Mouse (Mus musculus) CH12.LX (cell line): Measurements from ENCODE around the gene Fam107b. TPM values are rescaled to one million over a fixed set of nuclear protein-coding genes. Genes with fewer than 3 reads are reported as not detected.

ENCODE experiments used
- DNase-seq: peaks from one replicate; pipeline ENCODE4 v3.0.0-alpha.2; 2013; ENCODE audit errors: extremely low read depth
- H3K27ac ChIP-seq: 2 replicates; pipeline ENCODE4 v1.5.1; 2012; ENCODE audit warnings: low read depth, mild to moderate bottlenecking, control low read depth, moderate library complexity; ENCODE audit not compliant: insufficient read depth
- H3K27me3 ChIP-seq: replicated peaks from 2 replicates; pipeline ENCODE3; 2012; ENCODE audit warnings: inconsistent platforms
- H3K36me3 ChIP-seq, 2 experiments: replicated peaks in 1 of 2; 2 replicates each; pipeline versions ENCODE3 to v1.6.1; 2012; ENCODE audit warnings: inconsistent platforms in 1 of 2, low read length in 1 of 2, mild to moderate bottlenecking in 1 of 2, mixed read lengths in 1 of 2, moderate library complexity in 1 of 2; ENCODE audit not compliant: control insufficient read depth in 1 of 2, insufficient read depth in 1 of 2
- H3K4me1 ChIP-seq, 2 experiments: 2 replicates each; pipeline ENCODE4 v1.6.1; 2012; ENCODE audit warnings: inconsistent platforms in 1 of 2, moderate library complexity in 1 of 2; ENCODE audit not compliant: insufficient read depth in 2 of 2, control insufficient read depth in 1 of 2
- H3K4me2 ChIP-seq: 2 replicates; pipeline ENCODE4 v1.6.1; 2012; ENCODE audit warnings: low read depth, mild to moderate bottlenecking, control low read depth; ENCODE audit not compliant: poor library complexity, insufficient read depth, severe bottlenecking
- H3K4me3 ChIP-seq, 3 experiments: fragments of 150-350 bp in 1 of 3; sonication (generic) in 1 of 3; replicated peaks in 1 of 3; 2 replicates each; pipeline versions ENCODE3 to v1.5.1; 2011 to 2012; ENCODE audit warnings: low read depth in 2 of 3, low read length in 2 of 3, mild to moderate bottlenecking in 2 of 3, moderate library complexity in 2 of 3, control low read depth in 1 of 3, improper control_type of control experiment in 1 of 3, inconsistent platforms in 1 of 3, mixed read lengths in 1 of 3; ENCODE audit not compliant: poor library complexity in 1 of 3
- H3K79me2 ChIP-seq: replicated peaks from 2 replicates; pipeline ENCODE4 v1.6.1; 2012; ENCODE audit warnings: mild to moderate bottlenecking, moderate library complexity; ENCODE audit not compliant: control insufficient read depth, poor library complexity, insufficient read depth, severe bottlenecking; ENCODE audit errors: extremely low read depth
- H3K9ac ChIP-seq: 2 replicates; pipeline ENCODE4 v1.6.1; 2012; ENCODE audit warnings: low read depth, mild to moderate bottlenecking, control low read depth, moderate library complexity; ENCODE audit not compliant: insufficient read depth
- H3K9me3 ChIP-seq: replicated peaks from 2 replicates; pipeline ENCODE3; 2012; ENCODE audit warnings: low read length, inconsistent platforms, mixed read lengths
- CHD1 ChIP-seq: IDR thresholded peaks from 2 replicates; pipeline ENCODE4 v1.6.1; 2012; ENCODE audit warnings: low read depth, low read length, improper control_type of control experiment, inconsistent platforms
- E2F4 ChIP-seq: IDR thresholded peaks from 2 replicates; pipeline ENCODE4 v1.6.1; 2011; ENCODE audit warnings: low read depth, low read length, improper control_type of control experiment; ENCODE audit not compliant: insufficient replicate concordance
- EP300 ChIP-seq: IDR thresholded peaks from 2 replicates; pipeline ENCODE4 v1.6.1; 2011; ENCODE audit warnings: low read length, improper control_type of control experiment
- ETS1 ChIP-seq: conservative IDR thresholded peaks from 2 replicates; pipeline ENCODE4 v1.6.1; 2012; ENCODE audit warnings: low read depth, mild to moderate bottlenecking, inconsistent platforms, low read length, improper control_type of control experiment, moderate library complexity
- GABPA ChIP-seq: IDR thresholded peaks from 2 replicates; pipeline ENCODE4 v1.6.1; 2012; ENCODE audit warnings: low read depth, low read length, improper control_type of control experiment, inconsistent platforms; ENCODE audit not compliant: insufficient replicate concordance
- HCFC1 ChIP-seq: IDR thresholded peaks from 2 replicates; pipeline ENCODE4 v1.6.1; 2012; ENCODE audit warnings: low read depth, mild to moderate bottlenecking, inconsistent platforms, low read length, improper control_type of control experiment
- IRF4 ChIP-seq: IDR thresholded peaks from 2 replicates; pipeline ENCODE4 v1.6.1; 2014; ENCODE audit warnings: low read depth, mild to moderate bottlenecking, inconsistent platforms, low read length, improper control_type of control experiment
- JUN ChIP-seq: IDR thresholded peaks from 2 replicates; pipeline ENCODE4 v1.6.1; 2011; ENCODE audit warnings: low read depth, mild to moderate bottlenecking, low read length, improper control_type of control experiment, moderate library complexity; ENCODE audit not compliant: insufficient read depth
- JUND ChIP-seq: conservative IDR thresholded peaks from 2 replicates; pipeline ENCODE4 v1.6.1; 2011; ENCODE audit warnings: low read depth, low read length, improper control_type of control experiment
- MAX ChIP-seq: IDR thresholded peaks from 2 replicates; pipeline ENCODE4 v1.6.1; 2011; ENCODE audit warnings: low read length, improper control_type of control experiment
- MEF2A ChIP-seq: IDR thresholded peaks from 2 replicates; pipeline ENCODE4 v1.6.1; 2014; ENCODE audit warnings: low read depth, mild to moderate bottlenecking, inconsistent platforms, low read length, improper control_type of control experiment, borderline replicate concordance
- MXI1 ChIP-seq: IDR thresholded peaks from 2 replicates; pipeline ENCODE4 v1.6.1; 2011; ENCODE audit warnings: mild to moderate bottlenecking, low read depth, low read length, improper control_type of control experiment
- MYC ChIP-seq: IDR thresholded peaks from 2 replicates; pipeline ENCODE4 v1.6.1; 2011; ENCODE audit warnings: low read depth, mild to moderate bottlenecking, improper control_type of control experiment, low read length
- NELFE ChIP-seq: IDR thresholded peaks from 2 replicates; pipeline ENCODE4 v1.6.1; 2011; ENCODE audit warnings: low read depth, low read length, improper control_type of control experiment
- NRF1 ChIP-seq: IDR thresholded peaks from 2 replicates; pipeline ENCODE4 v1.6.1; 2014; ENCODE audit warnings: low read depth, mild to moderate bottlenecking, inconsistent platforms, low read length, improper control_type of control experiment, moderate library complexity
- SIN3A ChIP-seq: IDR thresholded peaks from 2 replicates; pipeline ENCODE4 v1.6.1; 2012; ENCODE audit warnings: low read length, improper control_type of control experiment, inconsistent platforms
- SMC3 ChIP-seq: IDR thresholded peaks from 2 replicates; pipeline ENCODE4 v1.6.1; 2011; ENCODE audit warnings: low read depth, low read length, improper control_type of control experiment
- TBP ChIP-seq: conservative IDR thresholded peaks from 2 replicates; pipeline ENCODE4 v1.6.1; 2011; ENCODE audit warnings: low read depth, low read length, improper control_type of control experiment
- TCF12 ChIP-seq: IDR thresholded peaks from 2 replicates; pipeline ENCODE4 v1.6.1; 2014; ENCODE audit warnings: low read depth, mild to moderate bottlenecking, inconsistent platforms, low read length, improper control_type of control experiment
- UBTF ChIP-seq: IDR thresholded peaks from 2 replicates; pipeline ENCODE4 v1.6.1; 2012; ENCODE audit warnings: low read depth, mild to moderate bottlenecking, inconsistent platforms, low read length, improper control_type of control experiment, moderate library complexity
- ZC3H11A ChIP-seq: IDR thresholded peaks from 2 replicates; pipeline ENCODE4 v1.6.1; 2012; ENCODE audit warnings: low read depth, mild to moderate bottlenecking, inconsistent platforms, low read length, improper control_type of control experiment
- dilution Hi-C: fragments of 300-500 bp; cut with MboI; formaldehyde crosslinking; loops from 2 replicates; pipeline ENCODE4 v1.14.3; 2020; ENCODE audit warnings: low sequenced_read_pairs; ENCODE audit not compliant: extremely low pct_unique_long_range_greater_than_20kb, extremely low pct_ligation_motif_present
- in situ Hi-C: fragments of 300-500 bp; cut with MboI; formaldehyde crosslinking; loops from 3 replicates; pipeline ENCODE4 v1.14.3; 2019; ENCODE audit warnings: low sequenced_read_pairs, low pct_ligation_motif_present, low pct_unique_long_range_greater_than_20kb, mixed read lengths
- polyA plus RNA-seq: library from polyadenylated mRNA; unstranded; fragments of >175 nt; gene quantifications from 2 replicates; pipeline ENCODE4 v1.2.1, GENCODE M21; 2012; ENCODE audit warnings: low read depth; ENCODE audit not compliant: insufficient read length
- total RNA-seq, 2 experiments: library from RNA; depleted of rRNA; stranded (reverse); fragments of 300-350 nt in 1 of 2; fragments of >200 nt in 1 of 2; gene quantifications; 2 replicates each; pipeline ENCODE4 v1.2.3; 2012 to 2014

The Fam107b gene
- total and polyA plus RNA-seq, 3 experiments = 42.6 to 113 (median 71.7) TPM

- no peaks in the 10 kb centered on the region for H3K27me3 ChIP-seq
- H3K27ac ChIP-seq = no peak overlapping the region
- no peak for DNase-seq
- peaks cover 4 to 11% of the 10 kb centered on the region in 2 experiments; a peak in 3 of 4 replicates for H3K4me1 ChIP-seq
- H3K79me2 ChIP-seq = no peaks in the 10 kb centered on the region
- in situ Hi-C loops = no loop called here
- dilution Hi-C loops = no loop called here
- no peak overlapping the region for H3K4me2 ChIP-seq
- H3K4me3 ChIP-seq = no peak overlapping the region
- no peak overlapping the region for H3K9ac ChIP-seq
- no peaks in the 10 kb centered on the region for H3K36me3 ChIP-seq
- no peaks in the 10 kb centered on the region for H3K9me3 ChIP-seq
- TF ChIP-seq UBTF = no peak
- no peak for TF ChIP-seq EP300
- no peak for TF ChIP-seq MEF2A
- no peak for TF ChIP-seq NRF1
- TF ChIP-seq MXI1 = no peak
- no peak for TF ChIP-seq SIN3A
- TF ChIP-seq NELFE = no peak
- TF ChIP-seq JUND = no peak
- TF ChIP-seq MAX = no peak
- TF ChIP-seq JUN = no peak
Measured at GRCm38 (mm10) chr2:3683751-3684229, 113.5 kb downstream of the Fam107b start.

- Histone ChIP-seq H3K79me2 (no peaks in the 10 kb centered on the region), H3K36me3 (no peaks in the 10 kb centered on the region), H3K9me3 (no peaks in the 10 kb centered on the region), H3K9ac (no peak overlapping the region), H3K4me1 (peaks cover 4 to 9% of the 10 kb centered on the region in 2 experiments; a peak in 2 of 4 replicates), H3K4me3 (no peak overlapping the region), H3K27ac (no peak overlapping the region), H3K27me3 (no peaks in the 10 kb centered on the region), H3K4me2 (no peak overlapping the region)
- dilution Hi-C loops = no loop called here
- DNase-seq = no peak
- in situ Hi-C loops = no loop called here
- TF ChIP-seq HCFC1 (no peak), MYC (no peak), IRF4 (no peak)
Measured at GRCm38 (mm10) chr2:3690221-3690620, 119.9 kb downstream of the Fam107b start.

- no peaks in the 10 kb centered on the region for H3K79me2 ChIP-seq
- no peaks in the 10 kb centered on the region for H3K36me3 ChIP-seq
- H3K27ac ChIP-seq = no peak overlapping the region
- DNase-seq = no peak
- peaks cover 4 to 9% of the 10 kb centered on the region in 2 experiments; a peak in 2 of 4 replicates for H3K4me1 ChIP-seq
- H3K4me2 ChIP-seq = no peak overlapping the region
- no peak overlapping the region for H3K9ac ChIP-seq
- in situ Hi-C loops = no loop called here
- TF ChIP-seq EP300 (no peak), NRF1 (no peak), ZC3H11A (no peak), HCFC1 (no peak), GABPA (no peak), SMC3 (no peak), TBP (no peak), ETS1 (no peak), JUND (no peak), CHD1 (no peak), E2F4 (no peak), TCF12 (no peak)
- TF ChIP-seq, all 38 proteins: peak for 0
- dilution Hi-C loops = no loop called here
- no peaks in the 10 kb centered on the region for H3K27me3 ChIP-seq
- no peak overlapping the region for H3K4me3 ChIP-seq
- no peaks in the 10 kb centered on the region for H3K9me3 ChIP-seq
Measured at GRCm38 (mm10) chr2:3692833-3693232, 122.5 kb downstream of the Fam107b start.
